In genomic region chr2:103322171-103322570, GRCm38 (mm10) we compare ENCODE assay signal across 23 mouse cellular contexts. TPM values are rescaled to one million over a fixed set of nuclear protein-coding genes. Genes with fewer than 3 reads are reported as not detected.
DNase-seq lines count a peak whose midpoint lies in the region; ATAC-seq and TF ChIP-seq lines count a peak whose summit lies in the region.
"Had no signal": no experiment of that assay in that cellular context is flagged by ENCODE, and none has a peak within 500 bp of the region (broad histone marks: within the 10 kb centered on the region; RNA-seq: fewer than 3 reads in every experiment).

No protein-coding gene starts in this region.

- H3K27me3 ChIP-seq in MEL (ENCODE audit: control insufficient read depth in 1 of 2, insufficient read depth in 2 of 2, low read length in 2 of 2): no peaks in the 10 kb centered on the region; a peak in 1 of 4 replicates
- no peaks in the 10 kb centered on the region for H3K27me3 ChIP-seq in liver, embryonic 13.5 days
- no peaks in the 10 kb centered on the region for H3K27me3 ChIP-seq in small intestine, adult 2 months (ENCODE audit: control insufficient read depth, insufficient read depth, low read length)
- no peaks in the 10 kb centered on the region for H3K27me3 ChIP-seq in forebrain, embryonic 13.5 days
- H3K27me3 ChIP-seq: forebrain, embryonic 15.5 days had no signal

- ATAC-seq in liver, embryonic 13.5 days (ENCODE audit: low read depth): no peak
- ATAC-seq in forebrain, embryonic 13.5 days: no peak
- ATAC-seq: CD4-positive, CD25-positive, alpha-beta regulatory T cell, adult 4 months; forebrain, embryonic 15.5 days had no signal

- H3K9me3 ChIP-seq in MEL (replicated peaks; ENCODE audit: insufficient read depth, low read length): no peaks in the 10 kb centered on the region
- no peaks in the 10 kb centered on the region for H3K9me3 ChIP-seq in liver, embryonic 13.5 days (replicated peaks)
- no peaks in the 10 kb centered on the region for H3K9me3 ChIP-seq in forebrain, embryonic 13.5 days (replicated peaks)
- H3K9me3 ChIP-seq: embryonic facial prominence, embryonic 10.5 days; forebrain, embryonic 15.5 days; G1E; heart, embryonic 15.5 days; hindbrain, embryonic 10.5 days had no signal

- no peak overlapping the region for H3K4me3 ChIP-seq in MEL (ENCODE audit: control insufficient read depth in 1 of 2, insufficient read depth in 1 of 2, low read depth in 2 of 2, low read length in 2 of 2)
- no peak overlapping the region for H3K4me3 ChIP-seq in liver, embryonic 13.5 days (replicated peaks)
- H3K4me3 ChIP-seq in small intestine, adult 2 months (ENCODE audit: low read depth, low read length): no peak overlapping the region
- H3K4me3 ChIP-seq in forebrain, embryonic 13.5 days: no peak overlapping the region
- H3K4me3 ChIP-seq: embryonic facial prominence, embryonic 10.5 days; forebrain, embryonic 15.5 days; heart, adult 2 months; heart, embryonic 15.5 days; hindbrain, embryonic 10.5 days had no signal

- peaks cover 0 to 26% of the 10 kb centered on the region in 2 experiments; a peak in 2 of 4 replicates for H3K36me3 ChIP-seq in MEL (ENCODE audit: control insufficient read depth in 1 of 2, insufficient read depth in 2 of 2, low read length in 2 of 2)
- H3K36me3 ChIP-seq in liver, embryonic 13.5 days: no peaks in the 10 kb centered on the region
- no peaks in the 10 kb centered on the region for H3K36me3 ChIP-seq in small intestine, adult 2 months (ENCODE audit: control insufficient read depth, insufficient read depth, low read length)
- H3K36me3 ChIP-seq in forebrain, embryonic 13.5 days (ENCODE audit: poor library complexity, severe bottlenecking): no peaks in the 10 kb centered on the region
- H3K36me3 ChIP-seq: embryonic facial prominence, embryonic 10.5 days; forebrain, embryonic 15.5 days; G1E; heart, embryonic 15.5 days; hindbrain, embryonic 10.5 days had no signal

- TF ChIP-seq CTCF in MEL (IDR thresholded peaks at IDR 0.05 in 2 of 3, conservative IDR thresholded peaks at IDR 0.05 in 1 of 3; ENCODE audit: control insufficient read depth in 1 of 3, insufficient read depth in 1 of 3, low read depth in 2 of 3, low read length in 3 of 3, poor library complexity in 1 of 3, severe bottlenecking in 1 of 3): no peak
- no peak for TF ChIP-seq CTCF in small intestine, adult 2 months (IDR thresholded peaks at IDR 0.05; ENCODE audit: extremely low read depth, insufficient read length, insufficient replicate concordance, low read depth, low read length)

- no peak for TF ChIP-seq RAD21 in MEL (IDR thresholded peaks at IDR 0.05; ENCODE audit: low read depth, low read length)

- H3K79me2 ChIP-seq in MEL (ENCODE audit: control insufficient read depth, insufficient read depth, low read length, poor library complexity): no peaks in the 10 kb centered on the region

- WGBS in liver, embryonic 13.5 days (ENCODE audit: insufficient replicate concordance): 38% methylated on average over 1 of the region's 1 CpGs
- WGBS in small intestine, adult 2 months: 19% methylated on average over 1 of the region's 1 CpGs
- 91% methylated on average over 1 of the region's 1 CpGs for WGBS in forebrain, embryonic 13.5 days

- TF ChIP-seq EP300 in MEL (IDR thresholded peaks at IDR 0.05; ENCODE audit: low read depth in 1 of 2, low read length in 2 of 2): no peak

- peaks cover 19 to 32% of the 10 kb centered on the region in 2 experiments for H3K4me1 ChIP-seq in MEL (ENCODE audit: control insufficient read depth in 1 of 2, insufficient read depth in 2 of 2, low read length in 2 of 2)
- H3K4me1 ChIP-seq in liver, embryonic 13.5 days (replicated peaks): peaks cover 62% of the 10 kb centered on the region
- peaks cover 39% of the 10 kb centered on the region; the same call in 1 of the 2 replicates for H3K4me1 ChIP-seq in small intestine, adult 2 months (ENCODE audit: control insufficient read depth, insufficient read depth, insufficient read length, low read length)
- H3K4me1 ChIP-seq in forebrain, embryonic 13.5 days: no peaks in the 10 kb centered on the region
- H3K4me1 ChIP-seq: forebrain, embryonic 15.5 days; hindbrain, embryonic 10.5 days had no signal

- H3K27ac ChIP-seq in MEL (ENCODE audit: control insufficient read depth, low read depth, low read length): peak overlapping the region; percentile 29; the same call in 1 of the 2 replicates
- peak overlapping the region; percentile 66 for H3K27ac ChIP-seq in liver, embryonic 13.5 days
- peak overlapping the region; percentile 72 for H3K27ac ChIP-seq in small intestine, adult 2 months (ENCODE audit: insufficient read depth, low read depth, low read length)
- no peak overlapping the region for H3K27ac ChIP-seq in forebrain, embryonic 13.5 days
- H3K27ac ChIP-seq: embryonic facial prominence, embryonic 10.5 days; forebrain, embryonic 15.5 days; heart, adult 2 months; heart, embryonic 15.5 days; hindbrain, embryonic 10.5 days; hindbrain, embryonic 14.5 days had no signal

- DNase-seq in heart, adult 11 months: peak; percentile 24
- no peak for DNase-seq in heart, postnatal 4 days
- no peak for DNase-seq in MEL (ENCODE audit: low read depth, low spot score)
- no peak for DNase-seq in liver, embryonic 13.5 days
- DNase-seq in Muller cell, postnatal 12 days (ENCODE audit: inconsistent ontology term): no peak
- DNase-seq: adrenal gland, adult 8-10 months; adrenal gland, postnatal 36 days; B cell, adult 2 months; cerebellum, adult 2 months; cerebellum, postnatal 10 days; gastrocnemius, postnatal 10 days; heart, adult 2 months; heart, postnatal 14 days had no signal

- H3K4me2 ChIP-seq in liver, embryonic 13.5 days: no peak overlapping the region
- no peak overlapping the region for H3K4me2 ChIP-seq in forebrain, embryonic 13.5 days
- H3K4me2 ChIP-seq: forebrain, embryonic 15.5 days; heart, embryonic 11.5 days; heart, embryonic 15.5 days; hindbrain, embryonic 14.5 days had no signal

- TF ChIP-seq POLR2A in MEL (IDR thresholded peaks at IDR 0.05; ENCODE audit: control insufficient read depth in 1 of 2, insufficient read depth in 1 of 2, low read depth in 1 of 2, low read length in 2 of 2, poor library complexity in 1 of 2): no peak
- TF ChIP-seq POLR2A in small intestine, adult 2 months (IDR thresholded peaks at IDR 0.05; ENCODE audit: low read depth, low read length): no peak

- H3K9ac ChIP-seq in MEL (ENCODE audit: control insufficient read depth, low read depth, low read length, poor library complexity, severe bottlenecking): no peak overlapping the region
- no peak overlapping the region for H3K9ac ChIP-seq in liver, embryonic 13.5 days
- H3K9ac ChIP-seq in forebrain, embryonic 13.5 days: no peak overlapping the region
- H3K9ac ChIP-seq: forebrain, embryonic 15.5 days; heart, embryonic 15.5 days; hindbrain, embryonic 14.5 days had no signal

TF ChIP-seq in MEL, 35 proteins besides CTCF, POLR2A, EP300 and RAD21:
- TF ChIP-seq MAZ (IDR thresholded peaks at IDR 0.05; ENCODE audit: low read depth, low read length) (no peak), NRF1 (IDR thresholded peaks at IDR 0.05; ENCODE audit: insufficient read depth, low read depth, low read length, poor library complexity, severe bottlenecking) (peak; percentile 4; the same call in 1 of the 2 replicates), SMC3 (IDR thresholded peaks at IDR 0.05; ENCODE audit: low read depth, low read length) (no peak), ZC3H11A (IDR thresholded peaks at IDR 0.05; ENCODE audit: low read depth, low read length) (no peak)

RNA-seq across cellular contexts. Expression of gene Ehf, which starts 19.1 kb away (rescaled TPM):
- not detected for total RNA-seq in heart, postnatal 4 days (2021)
- not detected in 2 replicates for total RNA-seq in MEL (2012; rRNA removed)
- polyA plus RNA-seq in MEL (2012; ENCODE audit: insufficient read depth in 1 of 2, insufficient read length in 2 of 2, low read depth in 1 of 2, low replicate concordance in 2 of 2, missing spikeins in 1 of 2): not detected
- 0.08 and 0.19 TPM in 2 replicates for polyA plus RNA-seq in liver, embryonic 13.5 days (2015; fragmentation: Nextera tagmentation; extraction: Ambion mirVana)
- polyA plus RNA-seq in small intestine, adult 2 months (2012; rRNA removed): 24.8 and 34.2 TPM in 2 replicates
- 0.05 TPM in 1 of 2 replicates, not detected in the other for polyA plus RNA-seq in forebrain, embryonic 13.5 days (2015; fragmentation: Nextera tagmentation; extraction: Ambion mirVana)
- total RNA-seq: gastrocnemius, postnatal 10 days; heart, adult 2 months had no signal
- polyA plus RNA-seq: embryonic facial prominence, embryonic 10.5 days had no signal

Comparison
In these comparisons a context has a peak if more than half of its experiments do, and no peak if none do; other contexts are left out.
1. RNA of gene Ehf, which starts 19.1 kb away (polyA plus RNA-seq): 24.8 to 34.2 TPM in small intestine, adult 2 months; 0.08 to 0.19 TPM in liver, embryonic 13.5 days, not detected in MEL and 0.05 TPM in forebrain, embryonic 13.5 days; every median in the first group is over 10 times any median in the second.